Mouse (Mus musculus) midbrain, embryonic 15.5 days (tissue): Measurements from ENCODE around the gene Uts2. TPM values are rescaled to one million over a fixed set of nuclear protein-coding genes. Genes with fewer than 3 reads are reported as not detected.
"Not testable (repeated sequence)": the region's sequence is repeated elsewhere in the genome, so short reads cannot be mapped to it uniquely, and the experiment has no call there.

Source experiments
- ATAC-seq: fragments of 200-750 bp; cut with Nextera tagmentation; replicated peaks from 2 replicates; pipeline ENCODE4 v1.8.0; 2017; ENCODE audit warnings: moderate TSS enrichment
- H3K27ac ChIP-seq: fragments of 300-500 bp; sonication (generic); 2 replicates; pipeline ENCODE4 v1.5.1; 2015; ENCODE audit warnings: mild to moderate bottlenecking, inconsistent platforms
- H3K27me3 ChIP-seq: fragments of 300-500 bp; sonication (generic); replicated peaks from 2 replicates; pipeline ENCODE4 v1.6.1; 2015; ENCODE audit warnings: inconsistent platforms
- H3K36me3 ChIP-seq: fragments of 300-500 bp; sonication (generic); replicated peaks from 2 replicates; pipeline ENCODE4 v1.6.1; 2015; ENCODE audit warnings: inconsistent platforms
- H3K4me1 ChIP-seq: fragments of 300-500 bp; sonication (generic); 2 replicates; pipeline ENCODE4 v1.6.1; 2015; ENCODE audit warnings: inconsistent platforms
- H3K4me2 ChIP-seq: fragments of 300-500 bp; sonication (generic); 2 replicates; pipeline ENCODE4 v1.6.1; 2015; ENCODE audit warnings: inconsistent platforms, mild to moderate bottlenecking, moderate library complexity
- H3K4me3 ChIP-seq: fragments of 300-500 bp; sonication (generic); 2 replicates; pipeline ENCODE4 v1.5.1; 2015; ENCODE audit warnings: mild to moderate bottlenecking, inconsistent platforms
- H3K9ac ChIP-seq: fragments of 300-500 bp; sonication (generic); 2 replicates; pipeline ENCODE4 v1.6.1; 2015; ENCODE audit warnings: mild to moderate bottlenecking, inconsistent platforms
- H3K9me3 ChIP-seq: fragments of 300-500 bp; sonication (generic); 2 replicates; pipeline ENCODE4 v1.6.1; 2016; ENCODE audit warnings: inconsistent platforms
- WGBS: fragments of 180-500 bp; shearing (Covaris S2); methylation state at CpG from one replicate; pipeline ENCODE4 v1.1.7; 2015; ENCODE audit warnings: mixed read lengths; 5-methylcytosine and 5-hydroxymethylcytosine counted together
- polyA plus RNA-seq: library from polyadenylated mRNA; unstranded; fragments of >200 nt; fragmentation: Nextera tagmentation; extraction: Ambion mirVana; gene quantifications from 2 replicates; pipeline ENCODE4 v1.2.1, GENCODE M21; 2015

Uts2 gene
- polyA plus RNA-seq, 1 experiment from 2014 or later = not detected

- WGBS = 40% methylated on average over 1 of the region's 1 CpGs
- Histone ChIP-seq H3K9ac (no peak overlapping the region), H3K36me3 (no peaks in the 10 kb centered on the region), H3K4me2 (no peak overlapping the region), H3K4me3 (no peak overlapping the region), H3K4me1 (no peaks in the 10 kb centered on the region), H3K9me3 (no peaks in the 10 kb centered on the region), H3K27me3 (no peaks in the 10 kb centered on the region), H3K27ac (no peak overlapping the region)
- no peak for ATAC-seq
Measured at GRCm38 (mm10) chr4:150975145-150975544, 21.8 kb upstream of the Uts2 start.

DNA sequence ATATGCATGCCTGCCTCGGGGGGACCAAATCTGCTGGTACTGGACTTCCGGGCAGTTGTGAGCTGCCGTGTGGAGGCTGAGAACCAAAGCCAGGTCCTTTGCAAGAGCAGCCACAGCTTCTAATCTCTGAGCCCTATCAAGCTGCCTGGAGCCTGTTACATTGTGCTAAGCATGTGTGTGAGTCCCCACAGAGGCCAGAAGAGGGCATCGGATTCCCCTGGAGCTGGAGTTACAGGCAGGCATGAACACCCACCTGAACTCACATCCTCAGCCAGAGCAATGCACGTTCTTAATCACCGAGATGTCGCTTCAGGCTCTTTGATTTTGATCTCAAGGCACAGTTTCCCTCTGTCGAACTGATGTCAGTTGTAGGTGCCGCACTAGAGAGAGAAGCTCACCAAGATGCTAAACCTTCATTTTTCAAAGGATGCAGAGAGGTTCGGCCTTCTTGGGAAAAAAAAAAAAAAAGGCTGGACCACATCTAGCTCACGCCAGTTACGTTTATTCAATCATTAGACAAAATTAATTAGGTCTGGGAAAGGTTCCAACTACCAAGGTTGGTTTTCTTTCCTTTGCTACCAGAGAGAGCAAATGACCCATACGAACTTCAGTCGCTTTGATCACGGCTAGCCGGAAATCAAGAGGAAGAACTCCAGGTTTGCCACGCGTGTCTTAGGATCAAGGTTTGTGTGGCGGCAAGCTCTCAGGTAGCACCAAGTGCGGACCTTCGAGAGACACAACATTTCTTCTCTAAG is 18.6 kb upstream of the Uts2 start:
- WGBS = 88% methylated on average over 21 of the region's 21 CpGs
- Histone ChIP-seq H3K27me3 (no peaks in the 10 kb centered on the region), H3K4me3 (no peak overlapping the region), H3K4me1 (no peaks in the 10 kb centered on the region), H3K9ac (no peak overlapping the region), H3K9me3 (no peaks in the 10 kb centered on the region), H3K27ac (no peak overlapping the region), H3K4me2 (no peak overlapping the region), H3K36me3 (no peaks in the 10 kb centered on the region)
- ATAC-seq = no peak

GRCm38 (mm10) chr4:150979455-150979854 is 17.4 kb upstream of the Uts2 start:
- H3K4me3 ChIP-seq = no peak overlapping the region
- H3K27ac ChIP-seq = no peak overlapping the region
- no peak overlapping the region for H3K9ac ChIP-seq
- no peaks in the 10 kb centered on the region for H3K9me3 ChIP-seq
- H3K4me2 ChIP-seq = no peak overlapping the region
- H3K4me1 ChIP-seq = no peaks in the 10 kb centered on the region
- ATAC-seq = no peak
- no peaks in the 10 kb centered on the region for H3K27me3 ChIP-seq
- H3K36me3 ChIP-seq = no peaks in the 10 kb centered on the region
- WGBS = 83% methylated on average over 9 of the region's 9 CpGs

DNA sequence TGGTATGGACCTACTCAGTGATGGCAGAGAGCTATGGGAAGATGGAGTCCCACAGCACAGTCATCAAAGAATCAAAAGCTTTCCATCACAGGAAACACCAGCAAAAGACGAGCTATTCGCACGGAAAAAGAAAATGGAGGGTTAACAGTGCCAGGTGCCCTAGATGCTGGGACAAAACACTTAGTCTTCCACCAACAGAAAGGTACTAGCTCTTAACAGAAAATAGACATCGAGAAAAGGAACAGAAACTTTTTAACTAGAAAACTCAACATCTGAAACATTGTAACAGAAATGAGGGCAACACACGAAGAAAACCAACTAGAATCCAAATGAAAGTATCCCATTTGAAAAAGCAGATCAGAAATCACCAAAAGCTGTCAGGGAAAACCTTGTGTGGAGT is 16.7 kb upstream of the Uts2 start:
- no peaks in the 10 kb centered on the region for H3K27me3 ChIP-seq
- H3K9ac ChIP-seq = no peak overlapping the region
- H3K36me3 ChIP-seq = no peaks in the 10 kb centered on the region
- no peak overlapping the region for H3K4me2 ChIP-seq
- H3K4me1 ChIP-seq = no peaks in the 10 kb centered on the region
- H3K27ac ChIP-seq = no peak overlapping the region
- no peak overlapping the region for H3K4me3 ChIP-seq
- H3K9me3 ChIP-seq = no peaks in the 10 kb centered on the region
- 93% methylated on average over 5 of the region's 5 CpGs for WGBS
- ATAC-seq = no peak

DNA sequence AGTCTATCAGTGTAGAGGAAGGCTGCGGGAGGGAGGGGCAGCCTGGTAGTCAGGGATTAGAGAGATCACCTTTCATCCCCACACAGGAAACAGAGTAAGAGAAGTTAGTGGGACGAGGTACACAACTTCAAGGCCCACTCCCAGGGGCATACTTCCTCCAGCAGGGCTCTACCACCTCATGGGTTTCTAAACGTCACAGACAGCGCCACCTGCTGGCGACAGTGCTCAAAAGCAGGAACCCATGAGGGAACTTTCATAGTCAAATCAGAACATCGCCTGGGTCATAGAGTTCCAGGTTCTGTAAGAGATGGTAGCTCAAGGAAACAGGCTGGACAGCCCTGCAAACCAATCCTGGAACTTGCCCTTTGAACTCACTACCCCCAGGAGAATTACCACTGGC is 6.7 kb upstream of the Uts2 start:
- Histone ChIP-seq H3K4me2 (no peak overlapping the region), H3K9ac (no peak overlapping the region), H3K27ac (no peak overlapping the region), H3K27me3 (no peaks in the 10 kb centered on the region), H3K36me3 (no peaks in the 10 kb centered on the region), H3K4me3 (no peak overlapping the region), H3K9me3 (no peaks in the 10 kb centered on the region), H3K4me1 (no peaks in the 10 kb centered on the region)
- no peak for ATAC-seq
- WGBS = 50% methylated on average over 6 of the region's 6 CpGs

GRCm38 (mm10) chr4:150998626-150999025 is 1.7 kb downstream of the Uts2 start:
- ATAC-seq = no peak
- H3K27ac ChIP-seq = no peak overlapping the region
- no peaks in the 10 kb centered on the region for H3K27me3 ChIP-seq
- no peaks in the 10 kb centered on the region for H3K4me1 ChIP-seq
- no peak overlapping the region for H3K9ac ChIP-seq
- no peak overlapping the region for H3K4me2 ChIP-seq
- WGBS = 97% methylated on average over 9 of the region's 9 CpGs
- no peaks in the 10 kb centered on the region for H3K9me3 ChIP-seq
- no peak overlapping the region for H3K4me3 ChIP-seq
- H3K36me3 ChIP-seq = no peaks in the 10 kb centered on the region

DNA sequence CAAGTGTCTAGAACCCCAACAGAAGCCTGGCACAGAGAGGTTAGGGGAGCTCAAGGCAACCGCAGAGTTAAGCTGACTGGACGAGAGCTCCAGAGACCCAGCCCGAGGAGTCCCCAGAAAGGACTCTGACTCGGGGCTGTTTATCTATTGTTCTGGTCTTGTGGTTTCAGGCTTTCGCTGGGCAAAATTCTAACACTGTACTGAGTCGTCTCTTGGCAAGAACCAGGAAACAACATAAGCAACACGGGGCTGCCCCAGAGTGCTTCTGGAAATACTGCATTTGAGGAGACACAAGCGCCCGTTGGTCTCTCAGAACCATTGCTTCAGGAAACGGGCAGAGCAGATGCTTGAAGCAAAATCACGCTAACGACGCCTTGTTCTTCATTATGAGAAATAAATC is 4.5 kb downstream of the Uts2 start:
- H3K4me1 ChIP-seq = no peaks in the 10 kb centered on the region
- no peak overlapping the region for H3K4me2 ChIP-seq
- WGBS = 74% methylated on average over 13 of the region's 13 CpGs
- no peaks in the 10 kb centered on the region for H3K27me3 ChIP-seq
- no peaks in the 10 kb centered on the region for H3K9me3 ChIP-seq
- no peak overlapping the region for H3K9ac ChIP-seq
- no peak overlapping the region for H3K4me3 ChIP-seq
- H3K36me3 ChIP-seq = no peaks in the 10 kb centered on the region
- ATAC-seq = no peak
- H3K27ac ChIP-seq = no peak overlapping the region

GRCm38 (mm10) chr4:151005656-151006318 is 8.9 kb downstream of the Uts2 start:
- Histone ChIP-seq H3K4me3 (no peak overlapping the region), H3K27me3 (no peaks in the 10 kb centered on the region), H3K9ac (no peak overlapping the region), H3K36me3 (no peaks in the 10 kb centered on the region), H3K4me1 (no peaks in the 10 kb centered on the region), H3K27ac (no peak overlapping the region), H3K9me3 (no peaks in the 10 kb centered on the region), H3K4me2 (no peak overlapping the region)
- ATAC-seq = no peak
- WGBS = 95% methylated on average over 13 of the region's 13 CpGs

- no peak overlapping the region for H3K27ac ChIP-seq
- H3K27me3 ChIP-seq = no peaks in the 10 kb centered on the region
- H3K36me3 ChIP-seq = no peaks in the 10 kb centered on the region
- H3K4me2 ChIP-seq = no peak overlapping the region
- H3K4me1 ChIP-seq = no peaks in the 10 kb centered on the region
- no peak overlapping the region for H3K9ac ChIP-seq
- WGBS = 59% methylated on average over 6 of the region's 6 CpGs
- no peaks in the 10 kb centered on the region for H3K9me3 ChIP-seq
- H3K4me3 ChIP-seq = no peak overlapping the region
- ATAC-seq = no peak
Measured at GRCm38 (mm10) chr4:151006945-151007344, 10.0 kb downstream of the Uts2 start.

- Histone ChIP-seq H3K27ac (no peak overlapping the region), H3K9ac (no peak overlapping the region), H3K9me3 (no peaks in the 10 kb centered on the region), H3K4me1 (no peaks in the 10 kb centered on the region), H3K4me3 (no peak overlapping the region), H3K4me2 (no peak overlapping the region), H3K27me3 (no peaks in the 10 kb centered on the region), H3K36me3 (no peaks in the 10 kb centered on the region)
- 86% methylated on average over 7 of the region's 7 CpGs for WGBS
- no peak for ATAC-seq
Measured at GRCm38 (mm10) chr4:151010316-151010715, 13.4 kb downstream of the Uts2 start.

GRCm38 (mm10) chr4:151015946-151016345 is 19.0 kb downstream of the Uts2 start:
- Histone ChIP-seq H3K4me2 (no peak overlapping the region), H3K36me3 (0 out of 2 replicates have a peak, but pooled peaks cover 4% of the 10 kb centered on the region), H3K4me3 (no peak overlapping the region), H3K4me1 (no peaks in the 10 kb centered on the region), H3K27ac (no peak overlapping the region), H3K27me3 (no peaks in the 10 kb centered on the region), H3K9ac (no peak overlapping the region), H3K9me3 (no peaks in the 10 kb centered on the region)
- no peak for ATAC-seq
- WGBS = 91% methylated on average over 10 of the region's 10 CpGs

- WGBS = 92% methylated on average over 1 of the region's 1 CpGs
- ATAC-seq = not testable (repeated sequence)
Measured at GRCm38 (mm10) chr4:151017356-151017755, 20.5 kb downstream of the Uts2 start.

GRCm38 (mm10) chr4:151024152-151024551 is 27.3 kb downstream of the Uts2 start:
- Histone ChIP-seq H3K9me3 (no peaks in the 10 kb centered on the region), H3K4me2 (no peak overlapping the region), H3K36me3 (no peaks in the 10 kb centered on the region), H3K27me3 (no peaks in the 10 kb centered on the region), H3K4me3 (no peak overlapping the region), H3K9ac (no peak overlapping the region), H3K4me1 (no peaks in the 10 kb centered on the region), H3K27ac (no peak overlapping the region)
- no peak for ATAC-seq
- 90% methylated on average over 9 of the region's 9 CpGs for WGBS

More at GRCm38 (mm10) chr4:151017356-151017755, 20.5 kb downstream of the Uts2 start:
- H3K9me3 ChIP-seq, H3K4me2 ChIP-seq, H3K9ac ChIP-seq, H3K4me1 ChIP-seq, H3K27ac ChIP-seq, H3K4me3 ChIP-seq, H3K36me3 ChIP-seq, H3K27me3 ChIP-seq: not testable (repeated sequence)
